Mouse (Mus musculus) myocyte (in vitro differentiated cells): ENCODE measurements around the gene Rab4a.

Experiments used
- CEBPB ChIP-seq: IDR thresholded peaks from 2 replicates; pipeline ENCODE4 v1.6.1; 2011; ENCODE audit warnings: mild to moderate bottlenecking, moderate library complexity; ENCODE audit not compliant: poor library complexity, insufficient read depth, severe bottlenecking
- E2F4 ChIP-seq: IDR thresholded peaks from one replicate; pipeline ENCODE4 v1.6.1; 2011; ENCODE audit warnings: mild to moderate bottlenecking, control low read depth, moderate library complexity; ENCODE audit not compliant: insufficient read depth
- MAX ChIP-seq: IDR thresholded peaks from one replicate; pipeline ENCODE4 v1.6.1; 2011; ENCODE audit warnings: low read depth, mild to moderate bottlenecking, control low read depth
- MYOG ChIP-seq, 3 experiments: IDR thresholded peaks; one replicate each; pipeline ENCODE4 v1.6.1; 2011; ENCODE audit warnings: control low read depth in 2 of 3, low read depth in 2 of 3, mild to moderate bottlenecking in 2 of 3; ENCODE audit not compliant: insufficient read length in 2 of 3, control insufficient read depth in 1 of 3, insufficient read depth in 1 of 3
- POLR2A ChIP-seq: IDR thresholded peaks from one replicate; pipeline ENCODE4 v1.6.1; 2011; ENCODE audit warnings: low read depth, mild to moderate bottlenecking, control low read depth, moderate library complexity; ENCODE audit not compliant: insufficient read length
- REST ChIP-seq: IDR thresholded peaks from one replicate; pipeline ENCODE4 v1.6.1; 2011; ENCODE audit warnings: mild to moderate bottlenecking, control low read depth, moderate library complexity; ENCODE audit not compliant: insufficient read depth, insufficient read length
- SRF ChIP-seq: IDR thresholded peaks from one replicate; pipeline ENCODE4 v1.6.1; 2011; ENCODE audit warnings: low read depth; ENCODE audit not compliant: control insufficient read depth, insufficient read length
- TCF12 ChIP-seq: IDR thresholded peaks from one replicate; pipeline ENCODE4 v1.6.1; 2011; ENCODE audit warnings: mild to moderate bottlenecking, control low read depth; ENCODE audit not compliant: poor library complexity, insufficient read depth, severe bottlenecking
- USF1 ChIP-seq: IDR thresholded peaks from one replicate; pipeline ENCODE4 v1.6.1; 2011; ENCODE audit warnings: low read depth, mild to moderate bottlenecking, control low read depth, moderate library complexity

- TF ChIP-seq POLR2A (no peak), USF1 (no peak), E2F4 (no peak), CEBPB (no peak), TCF12 (no peak), REST (no peak), MYOG (IDR thresholded peaks at IDR 0.05; ENCODE audit: control insufficient read depth in 1 of 3, insufficient read depth in 1 of 3, insufficient read length in 2 of 3, low read depth in 2 of 3) (no peak), MAX (no peak), SRF (no peak)
These were observed 54.6 kb downstream of the Rab4a start for GRCm38 (mm10) chr8:123860386-123860785.
